Mouse (Mus musculus): ENCODE data around the gene Ahrr.

The Ahrr gene

DNA sequence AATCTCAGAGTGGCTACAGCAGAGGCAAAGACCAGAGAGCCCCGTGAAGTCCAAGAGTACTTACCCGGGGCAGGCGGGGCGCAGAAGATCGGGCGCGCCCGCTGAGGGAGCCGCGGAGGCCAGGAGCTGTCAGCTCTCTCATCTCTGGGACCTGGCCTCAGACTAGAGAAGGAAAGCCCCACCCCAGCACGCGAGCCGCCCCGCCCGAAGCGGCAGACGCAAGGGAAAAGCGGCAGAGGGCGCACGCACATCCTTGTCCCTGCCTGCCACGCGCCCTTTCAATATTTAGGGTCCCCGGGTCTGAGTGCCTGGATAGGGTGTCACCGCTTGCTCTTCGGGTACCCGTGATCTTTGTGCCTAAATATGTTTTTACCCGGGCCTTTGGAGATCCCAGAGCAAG lies at the start of gene Ahrr:
Gene Ahrr, minus strand, starts transcription at position 165 of the 400 bp plus-strand sequence.
- DNase-seq (ENCODE audit: low read depth, low spot score): peak; percentile 52

DNA sequence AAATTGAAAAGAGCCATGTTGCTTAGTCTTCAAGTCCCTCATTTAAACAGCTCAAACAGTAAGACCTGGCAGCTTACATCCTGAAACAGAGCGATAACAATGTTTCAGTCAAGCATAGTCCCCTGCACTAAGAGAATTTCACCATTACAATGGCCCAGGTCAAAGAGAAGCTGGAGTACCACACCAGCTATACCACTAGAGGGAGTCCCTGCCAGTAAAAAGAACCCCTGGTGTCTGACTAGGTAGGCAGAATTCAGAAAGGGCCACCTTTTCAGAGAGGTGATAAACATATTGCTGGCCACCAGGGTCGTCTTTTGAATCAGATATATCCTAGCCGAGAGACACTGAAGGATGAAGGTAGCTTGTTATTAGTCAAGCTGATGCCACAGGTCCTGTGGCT lies 48.9 kb upstream of the Ahrr start:
- DNase-seq (ENCODE audit: low read depth, low spot score): peak; percentile 36

- no peak for DNase-seq (ENCODE audit: low read depth, low spot score)
Measured at GRCm38 (mm10) chr13:74329321-74329720, 37.2 kb upstream of the Ahrr start.

- DNase-seq (ENCODE audit: low read depth, low spot score): peak; percentile 94
Measured at GRCm38 (mm10) chr13:74317170-74317849, 25.2 kb upstream of the Ahrr start, which contains the start of gene Pdcd6. TSS of gene Pdcd6 (minus strand) at chr13:74317580.

GRCm38 (mm10) chr13:74316789-74317169 lies 24.6 kb upstream of the Ahrr start:
- no peak for DNase-seq (ENCODE audit: low read depth, low spot score)

GRCm38 (mm10) chr13:74316386-74316785 lies 24.3 kb upstream of the Ahrr start:
- DNase-seq (ENCODE audit: low read depth, low spot score): no peak

GRCm38 (mm10) chr13:74314616-74315015 lies 22.5 kb upstream of the Ahrr start:
- DNase-seq (ENCODE audit: low read depth, low spot score): no peak

- DNase-seq (ENCODE audit: low read depth, low spot score): no peak
Measured at GRCm38 (mm10) chr13:74305780-74306179, 13.6 kb upstream of the Ahrr start.

GRCm38 (mm10) chr13:74305380-74305779 lies 13.2 kb upstream of the Ahrr start:
- no peak for DNase-seq (ENCODE audit: low read depth, low spot score)

- no peak for DNase-seq (ENCODE audit: low read depth, low spot score)
Measured at GRCm38 (mm10) chr13:74302050-74303037, 10.2 kb upstream of the Ahrr start.

DNA sequence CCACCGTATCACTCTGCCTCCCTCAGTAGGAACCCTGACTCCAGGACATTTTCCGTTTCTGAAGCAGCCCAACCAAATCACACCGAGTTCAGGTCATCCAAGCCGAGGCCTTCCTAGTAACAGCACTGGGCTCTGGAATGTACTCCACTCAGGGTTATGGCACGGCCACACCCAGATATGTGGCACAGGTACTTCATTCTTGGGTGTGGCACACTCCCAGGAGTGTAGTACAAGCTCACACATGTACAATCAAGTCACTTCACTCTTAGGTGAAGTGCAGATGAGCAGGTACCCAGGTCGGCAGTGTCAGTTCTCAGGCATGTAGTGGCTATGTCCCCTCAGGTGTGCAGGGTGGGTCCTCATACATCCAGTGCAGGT lies 9.5 kb upstream of the Ahrr start:
- DNase-seq (ENCODE audit: low read depth, low spot score): no peak

DNA sequence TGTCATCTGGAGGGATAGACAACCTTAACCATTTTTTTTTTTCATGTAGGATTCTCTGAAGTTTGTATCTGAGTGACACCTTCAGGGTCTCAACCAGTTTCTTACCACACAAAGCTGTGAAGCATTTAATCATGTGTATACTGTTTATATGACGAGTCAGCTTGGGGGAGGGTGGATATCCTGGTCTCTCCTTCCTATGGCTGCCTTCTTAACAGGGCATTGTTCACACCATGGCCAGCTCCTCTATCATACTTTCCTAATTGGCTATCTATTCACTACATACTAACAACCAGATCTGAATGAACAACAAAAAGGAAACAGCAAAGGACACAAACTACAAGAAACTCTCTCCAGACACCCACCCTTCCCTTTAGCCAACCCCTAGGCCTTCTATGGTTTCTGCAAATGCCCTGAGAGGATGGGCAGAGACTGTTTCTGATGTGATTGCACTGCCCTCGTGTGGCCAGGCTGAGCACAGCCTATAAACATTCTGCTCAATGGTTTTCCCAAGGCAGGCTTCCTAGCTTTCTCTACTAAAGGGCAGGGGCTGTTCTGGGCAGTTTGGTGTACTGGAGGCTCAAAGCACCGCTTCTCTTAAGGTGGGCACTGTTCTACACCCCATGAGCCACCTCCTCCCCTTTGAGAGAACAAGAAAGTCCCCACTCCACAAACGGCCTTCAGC lies 8.9 kb upstream of the Ahrr start:
- no peak for DNase-seq (ENCODE audit: low read depth, low spot score)

DNA sequence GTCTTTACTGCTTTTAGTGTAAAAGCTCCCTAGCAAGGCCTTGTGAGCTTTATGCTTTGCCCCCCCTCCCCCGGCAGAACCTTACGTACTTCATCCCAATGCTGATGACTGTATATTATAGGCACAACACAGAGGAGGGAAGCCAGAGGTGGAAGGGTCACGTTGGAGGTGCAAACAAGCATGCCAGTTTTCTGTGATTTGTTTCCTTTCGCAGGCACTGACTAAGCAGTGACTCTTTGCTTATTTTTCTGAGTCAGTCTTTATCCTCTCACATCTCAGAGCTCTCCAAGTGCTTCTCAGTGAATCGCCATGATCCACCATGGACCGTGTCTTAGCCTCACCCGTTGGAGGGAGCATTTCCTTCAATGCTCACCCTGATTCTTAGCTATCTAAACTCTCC lies 4.2 kb upstream of the Ahrr start:
- DNase-seq (ENCODE audit: low read depth, low spot score): no peak

GRCm38 (mm10) chr13:74289646-74290045 lies 2.5 kb downstream of the Ahrr start:
- no peak for DNase-seq (ENCODE audit: low read depth, low spot score)

DNA sequence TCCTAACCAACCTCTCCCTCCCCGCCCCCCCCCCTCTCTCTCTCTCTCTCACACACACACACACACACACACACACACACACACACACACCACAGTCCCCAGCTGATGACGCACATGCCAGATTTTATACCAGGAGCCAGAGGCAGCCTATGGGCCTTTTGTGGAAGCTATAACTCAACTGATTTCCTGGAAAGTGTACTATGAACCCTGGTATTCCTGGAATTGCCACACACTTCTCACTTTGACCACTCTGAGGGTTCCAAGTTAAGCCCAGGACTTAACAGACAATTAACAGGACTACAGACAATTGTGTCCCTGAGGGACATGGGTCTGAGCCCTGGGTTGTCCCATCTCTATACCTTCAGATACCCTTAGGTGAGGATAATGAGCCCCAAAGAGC lies 9.8 kb downstream of the Ahrr start:
- no peak for DNase-seq (ENCODE audit: low read depth, low spot score)

DNA sequence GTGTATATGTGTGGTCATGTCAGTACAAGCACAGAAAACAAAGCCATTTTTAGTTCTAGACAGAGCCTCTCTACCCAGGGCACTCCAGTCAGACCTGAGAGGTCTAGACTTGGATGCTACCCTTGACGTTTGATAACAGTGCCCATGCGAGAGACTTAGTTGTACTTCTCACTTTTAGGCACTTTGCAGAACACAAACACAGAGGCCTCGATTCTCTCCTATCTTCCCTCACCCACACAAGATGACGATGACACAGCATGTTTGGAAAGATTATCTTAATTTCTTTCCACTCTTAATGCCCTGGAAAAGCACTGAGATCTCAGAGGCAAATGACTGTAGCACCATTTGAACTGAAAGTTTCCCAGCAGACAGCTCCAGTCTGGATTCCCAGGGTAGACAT lies 16.4 kb downstream of the Ahrr start:
- DNase-seq (ENCODE audit: low read depth, low spot score): no peak

GRCm38 (mm10) chr13:74260231-74260992 lies 31.7 kb downstream of the Ahrr start:
- peak; percentile 47 for DNase-seq (ENCODE audit: low read depth, low spot score)

- DNase-seq (ENCODE audit: low read depth, low spot score): peak; percentile 31
Measured at GRCm38 (mm10) chr13:74259460-74260230, 32.5 kb downstream of the Ahrr start.

DNA sequence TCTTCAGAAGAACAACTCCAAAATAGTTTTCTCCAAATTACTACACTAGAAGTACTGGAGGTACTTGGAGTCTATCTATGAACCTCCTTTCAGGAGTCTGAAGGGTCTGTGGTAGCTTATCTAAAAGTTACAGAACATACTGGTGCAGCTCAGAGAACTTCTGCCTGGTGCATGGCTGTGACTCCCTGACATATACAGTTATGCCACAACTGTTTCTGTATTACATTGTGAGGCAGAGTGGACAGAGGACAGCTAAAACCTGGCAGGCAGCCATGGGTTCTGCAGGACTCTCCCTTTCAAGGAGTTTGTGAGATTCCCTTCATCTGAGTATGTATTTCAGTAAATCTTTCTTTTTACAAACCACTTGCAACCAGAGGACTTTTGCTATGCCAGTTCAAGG lies 45.6 kb downstream of the Ahrr start:
- no peak for DNase-seq (ENCODE audit: low read depth, low spot score)

DNA sequence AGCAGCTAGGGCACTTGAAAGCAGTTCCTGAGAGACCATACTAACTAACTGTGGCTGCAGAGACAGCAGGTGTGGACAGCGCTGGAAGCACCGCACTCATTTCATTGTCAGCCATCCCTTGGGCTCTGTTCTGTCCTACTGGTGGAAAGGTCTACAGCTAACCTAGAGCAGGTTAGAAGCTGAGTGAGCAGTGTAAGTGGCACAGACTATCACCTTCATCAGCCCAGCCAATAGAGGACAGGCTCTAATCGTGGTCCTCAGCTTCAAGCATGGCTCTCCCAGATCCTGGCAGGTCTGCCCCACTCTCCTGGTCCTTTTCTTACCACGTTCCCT lies 46.3 kb downstream of the Ahrr start:
- DNase-seq (ENCODE audit: low read depth, low spot score): no peak
